Mouse (Mus musculus) megakaryocyte, embryonic 14.5 days (primary cell): ENCODE measurements around the gene Svs1. TPM values are rescaled to one million over a fixed set of nuclear protein-coding genes. Genes with fewer than 3 reads are reported as not detected.

Experiments used
- H3K27me3 ChIP-seq: replicated peaks from 2 replicates; pipeline ENCODE3; 2012; ENCODE audit warnings: inconsistent platforms
- H3K36me3 ChIP-seq: replicated peaks from 2 replicates; pipeline ENCODE3; 2012; ENCODE audit warnings: low read length, inconsistent platforms, mixed read lengths
- H3K4me1 ChIP-seq: 2 replicates; pipeline ENCODE4 v1.6.1; 2012; ENCODE audit warnings: inconsistent platforms
- H3K4me3 ChIP-seq: replicated peaks from 2 replicates; pipeline ENCODE3; 2012; ENCODE audit warnings: moderate library complexity, mild to moderate bottlenecking, inconsistent platforms
- H3K9me3 ChIP-seq: 2 replicates; pipeline ENCODE4 v1.6.1; 2012; ENCODE audit warnings: inconsistent platforms
- FLI1 ChIP-seq: IDR thresholded peaks from 2 replicates; pipeline ENCODE4 v1.6.1; 2012; ENCODE audit warnings: low read length, inconsistent platforms, mixed read lengths
- GATA1 ChIP-seq: IDR thresholded peaks from 3 replicates; pipeline ENCODE4 v1.6.1; 2012; ENCODE audit warnings: mixed read lengths, low read length, inconsistent platforms, borderline replicate concordance
- polyA plus RNA-seq: library from polyadenylated mRNA; stranded (reverse); fragments of >175 nt; gene quantifications from 2 replicates; pipeline ENCODE4 v1.2.3, GENCODE M21; 2012; ENCODE audit warnings: low replicate concordance; ENCODE audit not compliant: insufficient read depth

Gene Svs1
- polyA plus RNA-seq, 1 experiment = not detected

DNA sequence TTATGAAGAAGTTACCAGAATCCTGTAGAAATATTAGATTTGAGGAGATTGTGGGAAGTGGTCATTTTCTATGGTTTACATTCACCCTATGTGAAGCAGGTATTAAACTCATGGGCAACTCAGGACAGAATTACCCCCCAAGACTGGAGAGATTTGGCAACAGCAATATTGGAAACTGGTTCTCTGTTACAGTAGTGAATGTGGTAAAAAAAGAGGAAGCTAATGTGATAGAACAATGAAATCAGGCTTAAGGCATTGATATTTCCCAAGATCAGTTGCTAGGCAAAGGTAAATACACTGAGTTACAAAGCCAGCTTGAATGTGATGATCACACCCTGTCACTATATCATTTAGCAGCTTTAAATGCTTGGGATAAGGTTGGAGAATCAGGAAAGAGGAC lies 18.8 kb upstream of the Svs1 start:
- peaks cover 17% of the 10 kb centered on the region for H3K27me3 ChIP-seq
- H3K4me3 ChIP-seq = no peak overlapping the region
- H3K36me3 ChIP-seq = no peaks in the 10 kb centered on the region
- H3K9me3 ChIP-seq = no peaks in the 10 kb centered on the region
- no peak for TF ChIP-seq FLI1
- TF ChIP-seq GATA1 = no peak
- no peaks in the 10 kb centered on the region for H3K4me1 ChIP-seq

DNA sequence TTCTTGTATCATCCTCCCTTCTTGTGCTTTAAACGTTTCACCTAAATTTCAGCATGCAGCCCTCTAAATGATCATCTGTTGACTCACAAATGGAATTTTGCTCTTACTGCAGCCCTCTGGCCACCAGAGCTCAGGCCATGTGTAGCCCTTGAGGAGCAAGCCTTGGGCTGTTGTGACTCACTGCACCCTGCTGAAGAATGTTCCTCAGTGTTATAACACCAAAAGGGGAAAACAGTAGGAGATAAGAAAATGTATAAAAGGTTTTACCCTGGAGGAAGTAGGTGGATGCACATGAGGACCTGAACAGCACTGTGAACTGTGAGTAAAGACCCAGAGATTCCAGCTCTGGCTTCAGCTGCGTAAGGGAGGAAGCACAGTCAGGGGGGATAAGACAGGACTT lies 12.0 kb upstream of the Svs1 start, which contains the start of gene Doxl2:
Doxl2 (plus strand) TSS at position 301 of the 400 bp plus-strand sequence.
- Histone ChIP-seq H3K4me3 (no peak within 1 kb of the TSS), H3K36me3 (no peaks in the 10 kb centered on the region), H3K4me1 (no peaks in the 10 kb centered on the region), H3K9me3 (no peaks in the 10 kb centered on the region), H3K27me3 (peaks cover 20% of the 10 kb centered on the region)
- TF ChIP-seq FLI1 = no peak
- no peak for TF ChIP-seq GATA1

DNA sequence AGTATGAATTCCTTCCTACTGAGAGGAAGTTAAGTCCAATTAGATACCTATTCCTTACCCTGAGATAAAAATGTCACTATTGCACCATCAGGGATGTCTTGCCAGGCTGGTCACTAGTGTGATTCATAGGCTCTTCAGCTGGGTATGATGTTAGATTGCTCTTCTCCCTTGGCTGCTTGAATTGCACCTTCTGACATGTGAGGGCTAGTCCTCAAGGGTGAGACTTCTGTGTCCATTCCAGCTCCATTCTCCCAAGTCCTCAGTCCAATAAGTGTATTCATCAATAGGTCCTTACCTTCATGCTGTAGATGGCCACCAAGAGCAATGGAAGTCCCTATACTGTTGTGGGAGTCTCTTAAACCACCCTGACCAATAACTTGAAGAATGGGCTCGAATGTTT lies 7.0 kb upstream of the Svs1 start:
- Histone ChIP-seq H3K36me3 (no peaks in the 10 kb centered on the region), H3K4me3 (no peak overlapping the region), H3K9me3 (no peaks in the 10 kb centered on the region), H3K27me3 (peaks cover 28% of the 10 kb centered on the region), H3K4me1 (no peaks in the 10 kb centered on the region)
- TF ChIP-seq FLI1 (no peak), GATA1 (no peak)

DNA sequence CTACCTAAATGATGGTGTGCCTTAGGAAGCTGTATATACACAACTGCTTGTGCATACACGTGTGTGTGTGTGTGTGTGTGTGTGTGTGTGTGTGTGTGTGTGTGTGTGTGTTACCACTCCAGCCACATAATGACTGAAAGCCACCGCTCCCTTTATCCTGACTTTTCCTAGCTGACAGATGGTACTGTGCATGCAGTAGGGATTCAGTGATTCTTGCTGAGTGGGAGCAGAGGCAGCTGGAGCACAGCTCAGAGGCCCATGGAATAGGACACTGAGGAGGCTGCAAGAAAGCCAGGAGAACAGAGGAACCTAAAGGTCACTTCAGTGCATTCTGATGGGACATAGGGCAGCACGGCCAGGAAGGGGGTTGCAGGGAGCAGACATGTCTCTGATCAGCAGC lies 4.4 kb upstream of the Svs1 start:
- Histone ChIP-seq H3K4me3 (no peak overlapping the region), H3K9me3 (no peaks in the 10 kb centered on the region), H3K4me1 (no peaks in the 10 kb centered on the region), H3K27me3 (peaks cover 37% of the 10 kb centered on the region), H3K36me3 (no peaks in the 10 kb centered on the region)
- TF ChIP-seq FLI1 = no peak
- no peak for TF ChIP-seq GATA1

DNA sequence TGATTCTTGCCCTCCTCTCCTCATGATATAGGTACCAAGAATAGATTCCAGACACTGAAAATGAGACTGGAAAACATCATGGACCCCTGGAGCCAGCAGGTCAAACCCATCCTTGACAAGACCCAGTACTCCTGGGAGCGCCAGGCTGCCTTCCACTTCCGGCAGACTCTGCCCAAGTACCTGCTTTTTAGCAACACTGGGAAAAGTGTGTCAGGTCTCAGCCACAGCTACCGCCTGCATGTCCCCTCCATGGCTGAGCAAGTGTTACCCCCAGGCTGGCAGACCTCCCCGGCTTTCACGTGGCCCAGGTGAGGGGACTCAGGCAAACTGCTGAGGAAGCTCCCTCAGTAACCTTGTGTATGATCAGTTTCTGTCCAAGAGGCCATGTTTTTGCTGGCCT lies 3.3 kb downstream of the Svs1 start:
- TF ChIP-seq GATA1 (no peak), FLI1 (no peak)
- H3K36me3 ChIP-seq = no peaks in the 10 kb centered on the region
- no peak overlapping the region for H3K4me3 ChIP-seq
- no peaks in the 10 kb centered on the region for H3K4me1 ChIP-seq
- no peaks in the 10 kb centered on the region for H3K9me3 ChIP-seq
- peaks cover 30% of the 10 kb centered on the region for H3K27me3 ChIP-seq

DNA sequence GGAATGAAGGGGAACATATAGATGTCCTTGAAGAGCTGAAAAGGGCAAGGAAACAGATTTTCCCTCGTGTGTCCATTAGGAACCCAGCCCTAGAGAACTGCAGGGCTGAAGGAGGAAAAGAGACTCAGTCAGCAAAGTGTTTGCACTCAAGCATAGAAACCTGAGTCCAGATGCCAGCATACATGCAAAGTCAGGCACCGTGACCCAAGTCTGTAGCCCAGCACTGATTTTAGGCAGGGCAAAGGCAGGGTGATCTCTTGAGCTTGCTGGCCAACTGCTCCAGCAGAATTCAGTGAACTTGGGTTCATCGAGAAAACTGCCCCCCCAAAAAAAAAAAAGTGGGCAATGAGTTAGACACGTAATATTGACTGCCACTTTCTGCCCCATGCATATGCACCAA lies 5.3 kb downstream of the Svs1 start:
- TF ChIP-seq GATA1 (no peak), FLI1 (no peak)
- H3K4me3 ChIP-seq = no peak overlapping the region
- H3K9me3 ChIP-seq = no peaks in the 10 kb centered on the region
- no peaks in the 10 kb centered on the region for H3K36me3 ChIP-seq
- H3K4me1 ChIP-seq = no peaks in the 10 kb centered on the region
- H3K27me3 ChIP-seq = peaks cover 28% of the 10 kb centered on the region

DNA sequence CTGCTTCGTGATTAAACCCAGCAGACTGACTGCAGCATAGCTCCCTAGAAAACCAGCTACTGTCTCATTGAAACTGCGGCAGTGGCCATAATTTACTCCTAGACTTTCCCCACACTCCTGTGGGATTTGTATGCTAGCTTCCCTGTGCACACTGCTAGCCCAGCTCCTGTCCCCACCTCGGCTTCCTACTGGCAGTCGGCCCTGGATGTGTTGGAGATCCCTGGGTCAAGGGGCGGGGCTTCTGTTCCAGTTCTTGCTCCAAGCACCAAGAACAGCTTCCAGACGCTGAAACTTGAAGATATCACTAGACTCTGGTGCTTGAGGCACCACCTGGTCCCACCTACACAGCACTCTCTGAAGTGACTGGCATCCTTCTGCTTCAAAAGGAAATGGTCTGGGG lies 11.5 kb downstream of the Svs1 start:
- no peaks in the 10 kb centered on the region for H3K9me3 ChIP-seq
- no peak overlapping the region for H3K4me3 ChIP-seq
- peaks cover 28% of the 10 kb centered on the region for H3K27me3 ChIP-seq
- no peaks in the 10 kb centered on the region for H3K4me1 ChIP-seq
- no peak for TF ChIP-seq FLI1
- no peak for TF ChIP-seq GATA1
- no peaks in the 10 kb centered on the region for H3K36me3 ChIP-seq

DNA sequence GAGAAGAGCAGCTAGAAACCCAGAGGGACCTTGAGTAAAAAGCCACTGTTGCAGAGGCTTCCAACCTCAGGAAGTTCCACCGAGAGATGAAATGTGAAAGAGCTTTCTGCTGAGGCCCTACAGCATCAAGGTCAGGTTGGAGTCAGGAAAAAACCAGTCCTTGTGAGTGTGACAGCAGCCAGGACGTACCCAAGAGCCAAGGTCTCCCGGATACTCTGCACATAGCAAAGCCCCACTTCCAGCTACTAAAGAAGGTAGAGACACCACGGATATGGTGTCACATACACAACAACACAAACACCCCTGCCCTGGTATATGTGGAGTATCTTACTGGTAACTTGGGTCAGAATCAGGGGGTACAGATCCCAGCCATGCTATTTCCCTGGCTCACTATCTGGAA lies 12.1 kb downstream of the Svs1 start:
- Histone ChIP-seq H3K27me3 (peaks cover 28% of the 10 kb centered on the region), H3K4me1 (no peaks in the 10 kb centered on the region), H3K36me3 (no peaks in the 10 kb centered on the region), H3K9me3 (no peaks in the 10 kb centered on the region), H3K4me3 (no peak overlapping the region)
- TF ChIP-seq FLI1 (no peak), GATA1 (no peak)

DNA sequence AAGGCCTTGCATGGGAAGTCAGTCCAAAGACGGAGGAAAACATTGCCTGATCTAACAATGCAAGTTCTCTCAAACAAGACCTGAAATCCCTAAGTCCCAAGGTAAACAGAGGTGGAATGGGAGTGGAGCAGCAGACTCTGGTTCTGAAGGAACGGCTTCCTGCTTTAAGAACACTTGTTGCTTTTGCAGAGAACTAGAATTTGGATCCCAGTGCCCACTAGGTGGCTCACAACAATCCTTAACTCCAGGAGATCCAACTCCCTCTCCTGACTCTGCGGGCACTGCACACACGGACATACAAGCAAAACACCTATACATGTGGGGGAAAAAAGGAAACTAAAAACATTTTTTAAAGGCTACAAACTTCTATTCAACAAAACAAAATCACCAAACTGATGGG lies 16.7 kb downstream of the Svs1 start:
- peaks cover 5% of the 10 kb centered on the region for H3K4me1 ChIP-seq
- H3K27me3 ChIP-seq = peaks cover 18% of the 10 kb centered on the region
- TF ChIP-seq GATA1 (no peak), FLI1 (no peak)
- H3K4me3 ChIP-seq = no peak overlapping the region
- no peaks in the 10 kb centered on the region for H3K9me3 ChIP-seq
- H3K36me3 ChIP-seq = no peaks in the 10 kb centered on the region

DNA sequence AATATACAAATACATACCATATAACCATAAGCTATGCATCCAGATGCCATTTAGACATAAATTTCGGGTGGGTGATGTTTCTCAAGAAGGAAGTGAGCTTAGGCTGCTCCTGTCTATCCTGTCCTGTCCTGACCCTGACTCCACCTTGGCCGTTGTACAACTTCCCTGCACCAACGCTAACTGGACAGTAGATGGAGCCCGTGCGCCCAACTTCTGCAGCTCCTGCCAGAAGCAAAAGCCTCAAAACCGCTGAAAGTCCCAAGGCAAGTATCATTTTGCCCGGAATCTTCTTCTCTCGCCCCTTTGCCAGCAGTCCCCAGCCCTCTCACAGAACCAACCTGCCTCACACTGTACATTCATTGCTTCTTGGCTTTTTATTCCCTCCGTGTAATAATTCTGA lies 21.3 kb downstream of the Svs1 start:
- Histone ChIP-seq H3K36me3 (no peaks in the 10 kb centered on the region), H3K27me3 (peaks cover 28% of the 10 kb centered on the region), H3K9me3 (peaks cover 12% of the 10 kb centered on the region), H3K4me1 (peaks cover 21% of the 10 kb centered on the region), H3K4me3 (peak overlapping the region; percentile 83)
- TF ChIP-seq GATA1 (no peak), FLI1 (no peak)

DNA sequence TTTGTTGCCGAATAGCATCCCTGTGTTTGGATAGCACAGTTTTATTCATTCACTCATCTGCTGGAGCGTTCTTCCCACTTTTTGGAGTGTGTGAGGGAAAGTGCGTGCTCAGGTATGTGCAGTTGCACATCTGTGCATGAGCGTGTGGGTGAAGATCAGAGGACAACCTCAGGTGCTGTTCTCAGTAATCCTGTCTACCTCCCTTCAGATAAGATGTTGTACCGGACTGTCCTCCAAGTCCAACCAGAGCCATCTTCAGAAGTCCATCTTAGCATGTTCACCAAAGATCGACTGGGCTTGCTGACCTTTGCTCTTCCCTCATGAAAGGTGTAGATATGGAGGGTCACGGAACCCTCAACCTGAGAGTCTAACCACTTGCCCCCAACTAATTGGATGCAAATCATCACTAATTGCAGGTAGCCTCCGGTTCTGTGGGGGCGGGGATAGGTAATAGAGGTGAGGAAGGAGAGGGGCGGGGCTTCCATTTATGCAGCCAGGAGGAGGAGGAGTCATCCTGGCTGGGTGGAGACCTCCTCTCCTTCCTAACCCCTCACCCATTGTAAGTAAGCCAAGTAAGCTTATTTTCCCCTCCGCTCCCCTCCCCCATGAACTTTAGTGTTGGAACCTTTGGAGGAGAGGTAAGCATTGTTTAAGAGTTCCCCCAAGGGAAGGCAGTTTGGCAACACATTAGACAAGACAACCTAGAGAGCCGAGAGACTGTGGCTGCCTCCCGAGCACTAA lies 21.9 kb downstream of the Svs1 start:
- Histone ChIP-seq H3K9me3 (peaks cover 12% of the 10 kb centered on the region), H3K27me3 (peaks cover 29% of the 10 kb centered on the region), H3K4me3 (peak overlapping the region; percentile 83), H3K4me1 (peaks cover 21% of the 10 kb centered on the region), H3K36me3 (no peaks in the 10 kb centered on the region)
- no peak for TF ChIP-seq FLI1
- TF ChIP-seq GATA1 = no peak
